In genomic region chr9:27302291-27302690, GRCm38 (mm10) we compare ENCODE assay signal across 11 mouse cellular contexts. TPM values are rescaled to one million over a fixed set of nuclear protein-coding genes. Genes with fewer than 3 reads are reported as not detected.
DNase-seq lines count a peak whose midpoint lies in the region; ATAC-seq lines count a peak whose summit lies in the region.
"Had no signal": no experiment of that assay in that cellular context is flagged by ENCODE, and none has a peak within 500 bp of the region (broad histone marks: within the 10 kb centered on the region; RNA-seq: fewer than 3 reads in every experiment).

No protein-coding gene starts in this region.

- no peaks in the 10 kb centered on the region for H3K36me3 ChIP-seq in hindbrain, embryonic 14.5 days (replicated peaks; ENCODE audit: control insufficient read depth, insufficient read depth)
- H3K36me3 ChIP-seq in neural tube, embryonic 14.5 days (ENCODE audit: control insufficient read depth, insufficient read depth, low read length) = no peaks in the 10 kb centered on the region
- H3K36me3 ChIP-seq in kidney, embryonic 16.5 days (ENCODE audit: insufficient read depth, low read length) = no peaks in the 10 kb centered on the region
- H3K36me3 ChIP-seq: heart, embryonic 13.5 days; liver, embryonic 12.5 days had no signal

- WGBS in hindbrain, embryonic 14.5 days = 52% methylated on average over 5 of the region's 5 CpGs
- 68% methylated on average over 5 of the region's 5 CpGs for WGBS in neural tube, embryonic 14.5 days
- 50% methylated on average over 5 of the region's 5 CpGs for WGBS in kidney, embryonic 16.5 days

- no peak overlapping the region for H3K27ac ChIP-seq in hindbrain, embryonic 14.5 days
- H3K27ac ChIP-seq in neural tube, embryonic 14.5 days (ENCODE audit: low read depth, low read length) = no peak overlapping the region
- no peak overlapping the region for H3K27ac ChIP-seq in kidney, embryonic 16.5 days (ENCODE audit: low read length)
- H3K27ac ChIP-seq: heart, embryonic 13.5 days; liver, embryonic 12.5 days had no signal

- DNase-seq in left cerebral cortex, adult 18-20 months (ENCODE audit: low spot score in 2 of 2) = peak; percentile 54 to 62
- no peak for DNase-seq in left cerebral cortex, adult 11 months (ENCODE audit: low spot score)
- peak; percentile 40 for DNase-seq in cerebellum, adult 8-10 months
- DNase-seq in hindbrain, embryonic 14.5 days (ENCODE audit: low spot score) = no peak
- DNase-seq in lung, postnatal 14 days = no peak
- DNase-seq: kidney, adult 9 months had no signal

- peak overlapping the region; percentile 28 for H3K9ac ChIP-seq in hindbrain, embryonic 14.5 days
- H3K9ac ChIP-seq in neural tube, embryonic 14.5 days (replicated peaks; ENCODE audit: low read depth, low read length) = no peak overlapping the region
- H3K9ac ChIP-seq in kidney, embryonic 16.5 days (replicated peaks; ENCODE audit: low read length) = no peak overlapping the region
- H3K9ac ChIP-seq: heart, embryonic 13.5 days; liver, embryonic 12.5 days had no signal

- H3K9me3 ChIP-seq in hindbrain, embryonic 14.5 days (ENCODE audit: control insufficient read depth, low read length) = no peaks in the 10 kb centered on the region
- H3K9me3 ChIP-seq in neural tube, embryonic 14.5 days (ENCODE audit: control insufficient read depth, low read length) = no peaks in the 10 kb centered on the region
- H3K9me3 ChIP-seq in kidney, embryonic 16.5 days (ENCODE audit: low read length) = no peaks in the 10 kb centered on the region
- H3K9me3 ChIP-seq: heart, embryonic 13.5 days; liver, embryonic 12.5 days had no signal

- H3K4me1 ChIP-seq in hindbrain, embryonic 14.5 days (replicated peaks; ENCODE audit: control insufficient read depth, insufficient read depth, low read length) = peaks cover 64% of the 10 kb centered on the region
- H3K4me1 ChIP-seq in neural tube, embryonic 14.5 days (ENCODE audit: control insufficient read depth, insufficient read depth, low read length) = peaks cover 21% of the 10 kb centered on the region
- peaks cover 15% of the 10 kb centered on the region; the same call in 1 of the 2 replicates for H3K4me1 ChIP-seq in kidney, embryonic 16.5 days (ENCODE audit: insufficient read depth, low read length)

- no peak overlapping the region for H3K4me3 ChIP-seq in hindbrain, embryonic 14.5 days (replicated peaks; ENCODE audit: low read length)
- H3K4me3 ChIP-seq in neural tube, embryonic 14.5 days (ENCODE audit: low read depth, low read length) = no peak overlapping the region
- H3K4me3 ChIP-seq in kidney, embryonic 16.5 days (ENCODE audit: low read length) = no peak overlapping the region
- H3K4me3 ChIP-seq: heart, embryonic 13.5 days; liver, embryonic 12.5 days had no signal

- no peak for ATAC-seq in hindbrain, embryonic 14.5 days (ENCODE audit: low FRiP score)
- no peak for ATAC-seq in neural tube, embryonic 14.5 days (ENCODE audit: low read depth)
- no peak for ATAC-seq in kidney, embryonic 16.5 days (ENCODE audit: low FRiP score, low TSS enrichment)
- ATAC-seq: activated CD4-positive, CD25-positive, alpha-beta regulatory T cell, adult 4 months; liver, embryonic 12.5 days had no signal

- no peaks in the 10 kb centered on the region for H3K27me3 ChIP-seq in hindbrain, embryonic 14.5 days (ENCODE audit: control insufficient read depth, insufficient read depth, low read length)
- H3K27me3 ChIP-seq in neural tube, embryonic 14.5 days (ENCODE audit: control insufficient read depth, insufficient read depth, low read length) = peaks cover 8% of the 10 kb centered on the region; the same call in 1 of the 2 replicates
- peaks cover 34% of the 10 kb centered on the region for H3K27me3 ChIP-seq in kidney, embryonic 16.5 days (ENCODE audit: insufficient read depth, low read length)

- peak overlapping the region; percentile 85 for H3K4me2 ChIP-seq in hindbrain, embryonic 14.5 days (replicated peaks)
- peak overlapping the region; percentile 14; the same call in 1 of the 2 replicates for H3K4me2 ChIP-seq in neural tube, embryonic 14.5 days (ENCODE audit: low read depth, low read length)
- H3K4me2 ChIP-seq in kidney, embryonic 16.5 days (replicated peaks; ENCODE audit: low read depth, low read length) = no peak overlapping the region
- H3K4me2 ChIP-seq: heart, embryonic 13.5 days; liver, embryonic 12.5 days had no signal

RNA-seq across cellular contexts. Expression of gene Igsf9b, which starts 3.3 kb away (rescaled TPM):
- 10 to 100 TPM; 64.8 to 67.9 TPM for total RNA-seq in left cerebral cortex, adult 18-20 months (2021)
- 17.1 and 20.6 TPM in 2 replicates for polyA plus RNA-seq in hindbrain, embryonic 14.5 days (2014; fragmentation: Nextera tagmentation; extraction: Ambion mirVana)
- polyA plus RNA-seq in neural tube, embryonic 14.5 days (2014; fragmentation: Nextera tagmentation; extraction: Ambion mirVana) = 15.3 and 19.1 TPM in 2 replicates
- 2.6 and 2.8 TPM in 2 replicates for polyA plus RNA-seq in kidney, embryonic 16.5 days (2015; fragmentation: Nextera tagmentation; extraction: Ambion mirVana)

Comparison
In these comparisons a context has a peak if more than half of its experiments do, and no peak if none do; other contexts are left out.
1. DNase-seq: peak in left cerebral cortex, adult 18-20 months (2 of 2) and cerebellum, adult 8-10 months (single experiment); none in left cerebral cortex, adult 11 months (single experiment), hindbrain, embryonic 14.5 days (single experiment) and lung, postnatal 14 days (single experiment).